Mouse (Mus musculus): ENCODE results near the gene R3hdm4.

DNA sequence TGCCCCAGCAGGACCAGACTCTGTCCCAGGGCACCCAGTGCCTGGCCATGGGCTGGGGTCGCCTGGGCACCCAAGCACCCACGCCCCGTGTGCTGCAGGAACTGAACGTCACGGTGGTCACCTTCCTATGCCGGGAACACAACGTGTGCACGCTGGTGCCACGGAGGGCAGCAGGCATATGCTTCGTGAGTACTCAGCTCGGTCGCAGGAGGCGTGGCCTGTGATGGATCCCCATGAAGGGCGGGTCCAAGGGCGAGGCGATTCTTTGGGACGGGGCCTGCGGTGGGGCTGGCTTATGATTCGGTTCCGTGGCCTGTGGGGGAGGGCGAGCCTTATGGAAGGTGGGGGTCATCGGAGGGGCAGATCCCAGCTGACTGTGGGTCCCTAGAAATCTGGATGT, 39.0 kb downstream of the R3hdm4 start:
- TF ChIP-seq CTCF (IDR thresholded peaks at IDR 0.05; ENCODE audit: borderline replicate concordance, insufficient read depth, low read depth, low read length) (no peak), POLR2A (IDR thresholded peaks at IDR 0.05; ENCODE audit: borderline replicate concordance, insufficient read depth, low read length) (no peak)

Measured in cerebellum, adult 2 months (tissue).